Mouse (Mus musculus): ENCODE measurements at regions not wholly inside any gene's neighbourhood (a gene's known extent, or its start where the extent isn't known, plus 50 kb on each side); places are given as distances from the start of the nearest gene placed in this dataset.
A peak's percentile ranks its signal among the peaks of the same experiment; 100 is the strongest.

DNA sequence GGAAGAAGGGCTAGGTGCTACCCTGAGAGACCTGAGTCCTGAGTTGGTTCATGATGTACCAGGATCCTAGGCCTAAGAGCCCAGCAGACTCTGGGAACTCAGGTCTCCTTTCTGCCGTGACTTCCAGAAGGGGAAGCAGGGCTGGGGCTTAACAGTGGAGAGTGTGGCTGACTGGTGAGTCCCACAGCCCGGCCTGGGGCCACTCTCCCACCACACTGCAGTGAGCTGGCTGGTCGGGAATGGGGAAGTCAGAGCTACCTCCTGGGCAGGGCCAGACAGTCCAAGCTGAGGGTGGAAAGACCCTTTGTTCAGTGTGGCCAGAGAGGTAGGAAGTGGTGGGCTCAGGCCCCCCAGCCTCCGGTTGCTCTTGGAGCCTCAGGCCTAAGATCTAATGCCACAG is 61.6 kb upstream of the Runx3 start:
- no peaks in the 10 kb centered on the region for H3K27me3 ChIP-seq (ENCODE audit: insufficient read depth, low read length)
- no peak overlapping the region for H3K9ac ChIP-seq (replicated peaks; ENCODE audit: low read length, poor library complexity, severe bottlenecking)
- DNase-seq (ENCODE audit: low spot score) = no peak
- ATAC-seq (ENCODE audit: low FRiP score) = no peak
- WGBS = 75% methylated on average over 4 of the region's 4 CpGs
- no peak overlapping the region for H3K4me2 ChIP-seq (ENCODE audit: low read depth, low read length, poor library complexity, severe bottlenecking)
- TF ChIP-seq CTCF (IDR thresholded peaks at IDR 0.05) = no peak
- H3K4me3 ChIP-seq (ENCODE audit: low read depth, low read length) = no peak overlapping the region
- no peak overlapping the region for H3K27ac ChIP-seq (ENCODE audit: low read depth, low read length)
- H3K36me3 ChIP-seq (ENCODE audit: insufficient read depth, low read length) = no peaks in the 10 kb centered on the region
- no peaks in the 10 kb centered on the region for H3K9me3 ChIP-seq (ENCODE audit: low read length)
- H3K4me1 ChIP-seq (ENCODE audit: insufficient read depth, low read length) = no peaks in the 10 kb centered on the region

DNA sequence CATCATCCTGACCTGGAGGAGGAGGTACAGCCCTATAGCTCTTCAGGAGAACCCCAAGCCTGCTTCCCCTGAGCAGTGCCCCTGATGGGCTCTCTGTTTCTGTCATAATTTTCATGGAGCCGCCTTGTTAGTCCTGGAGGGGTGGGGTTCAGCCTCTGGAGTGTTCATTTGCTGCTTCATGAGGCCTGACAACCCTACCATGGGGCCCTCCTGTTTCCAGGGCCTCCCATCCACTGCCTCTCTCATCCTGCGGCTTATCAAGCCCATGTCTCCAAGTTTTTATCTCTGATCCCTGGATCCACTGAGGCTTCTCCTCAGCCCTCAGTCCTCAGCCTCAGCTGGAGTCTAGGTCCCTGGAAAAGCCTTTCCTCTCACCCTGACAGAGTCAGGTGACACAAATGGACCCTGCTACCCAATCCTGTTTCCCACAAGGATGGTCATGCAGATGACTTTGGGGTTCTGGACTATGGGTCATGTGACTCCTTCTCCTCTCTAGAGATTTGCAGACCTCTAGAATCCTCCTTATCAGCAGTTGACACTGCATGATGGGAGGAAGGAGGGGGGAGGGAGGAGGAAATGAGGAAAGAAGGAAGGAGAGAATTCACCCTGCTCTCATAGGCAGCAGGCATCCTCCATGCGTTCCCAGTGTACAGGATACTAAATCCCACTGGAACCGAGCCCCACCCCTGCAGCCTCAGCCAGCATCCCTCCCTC is 59.3 kb upstream of the Runx3 start:
- Histone ChIP-seq H3K4me1 (ENCODE audit: insufficient read depth, low read length) (no peaks in the 10 kb centered on the region), H3K9ac (replicated peaks; ENCODE audit: low read length, poor library complexity, severe bottlenecking) (no peak overlapping the region), H3K4me3 (ENCODE audit: low read depth, low read length) (no peak overlapping the region), H3K9me3 (ENCODE audit: low read length) (no peaks in the 10 kb centered on the region), H3K36me3 (ENCODE audit: insufficient read depth, low read length) (no peaks in the 10 kb centered on the region), H3K27me3 (ENCODE audit: insufficient read depth, low read length) (no peaks in the 10 kb centered on the region), H3K27ac (ENCODE audit: low read depth, low read length) (no peak overlapping the region), H3K4me2 (ENCODE audit: low read depth, low read length, poor library complexity, severe bottlenecking) (no peak overlapping the region)
- ATAC-seq (ENCODE audit: low FRiP score) = no peak
- TF ChIP-seq CTCF (IDR thresholded peaks at IDR 0.05) = no peak
- 75% methylated on average over 4 of the region's 4 CpGs for WGBS
- no peak for DNase-seq (ENCODE audit: low spot score)

DNA sequence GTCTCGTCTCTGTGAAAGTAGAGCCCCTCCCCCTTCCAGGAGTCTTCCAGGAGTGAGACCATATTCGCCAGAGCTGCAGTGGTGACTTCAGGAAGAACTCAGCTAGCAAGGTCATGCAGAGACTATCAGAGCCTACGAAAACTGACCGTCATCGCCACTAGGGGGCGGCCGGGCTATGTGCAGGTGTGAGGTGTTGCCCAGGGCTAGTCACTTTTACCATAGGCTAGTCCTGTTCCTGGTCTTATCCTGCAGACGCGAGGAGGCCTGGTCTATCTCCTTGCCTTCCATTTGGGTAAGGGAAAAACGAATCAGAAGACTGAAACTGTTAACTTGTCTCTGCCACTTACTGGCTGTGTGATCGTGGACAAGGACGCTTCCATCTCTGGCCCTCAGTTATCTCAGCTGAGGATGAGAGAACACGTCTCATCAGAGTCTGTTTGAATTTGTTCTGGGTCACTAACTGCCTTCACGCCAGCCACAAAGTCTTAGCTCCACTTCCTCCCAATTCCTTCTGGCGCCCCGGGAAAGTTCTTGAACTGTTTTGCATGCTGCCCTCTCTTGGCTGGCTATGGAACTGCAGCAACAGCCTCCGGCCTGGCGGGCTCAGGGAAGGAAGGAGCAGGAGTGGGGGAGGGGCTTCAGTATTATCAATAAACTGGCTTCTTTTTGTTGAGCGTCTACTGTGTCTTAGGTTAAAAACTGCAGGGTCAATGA is 53.5 kb upstream of the Runx3 start:
- peak; percentile 85 for TF ChIP-seq CTCF (IDR thresholded peaks at IDR 0.05)
- Histone ChIP-seq H3K4me2 (ENCODE audit: low read depth, low read length, poor library complexity, severe bottlenecking) (no peak overlapping the region), H3K4me1 (ENCODE audit: insufficient read depth, low read length) (no peaks in the 10 kb centered on the region), H3K9ac (replicated peaks; ENCODE audit: low read length, poor library complexity, severe bottlenecking) (no peak overlapping the region), H3K4me3 (ENCODE audit: low read depth, low read length) (no peak overlapping the region), H3K36me3 (ENCODE audit: insufficient read depth, low read length) (no peaks in the 10 kb centered on the region), H3K27me3 (ENCODE audit: insufficient read depth, low read length) (no peaks in the 10 kb centered on the region), H3K27ac (ENCODE audit: low read depth, low read length) (no peak overlapping the region), H3K9me3 (ENCODE audit: low read length) (no peaks in the 10 kb centered on the region)
- WGBS = 8% methylated on average over 19 of the region's 19 CpGs
- ATAC-seq (ENCODE audit: low FRiP score) (no peak), DNase-seq (ENCODE audit: low spot score) (peak; percentile 80)

DNA sequence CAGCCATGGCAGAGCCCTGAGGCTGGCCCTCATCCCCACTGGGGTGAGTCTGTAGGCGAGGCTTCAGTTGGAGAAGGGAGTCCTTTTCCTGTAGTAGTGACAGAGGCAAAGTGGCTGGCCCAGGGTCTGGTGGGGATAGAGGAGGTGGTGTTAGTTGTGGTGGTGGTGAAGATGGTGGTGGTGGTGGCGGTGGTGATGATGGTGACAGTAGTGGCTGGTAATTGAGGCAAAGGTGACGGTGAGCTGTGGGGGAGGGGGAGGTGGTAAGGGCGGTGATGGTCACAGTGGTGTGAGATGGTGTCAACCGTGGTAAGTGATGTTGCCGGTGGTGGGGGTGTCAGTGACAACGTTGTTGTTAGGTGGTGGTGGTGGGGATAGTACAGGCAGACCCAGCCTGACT is 52.6 kb upstream of the Runx3 start:
- Histone ChIP-seq H3K4me1 (ENCODE audit: insufficient read depth, low read length) (no peaks in the 10 kb centered on the region), H3K4me3 (ENCODE audit: low read depth, low read length) (no peak overlapping the region), H3K9me3 (ENCODE audit: low read length) (no peaks in the 10 kb centered on the region), H3K4me2 (ENCODE audit: low read depth, low read length, poor library complexity, severe bottlenecking) (no peak overlapping the region), H3K27ac (ENCODE audit: low read depth, low read length) (no peak overlapping the region), H3K36me3 (ENCODE audit: insufficient read depth, low read length) (no peaks in the 10 kb centered on the region), H3K27me3 (ENCODE audit: insufficient read depth, low read length) (no peaks in the 10 kb centered on the region), H3K9ac (replicated peaks; ENCODE audit: low read length, poor library complexity, severe bottlenecking) (no peak overlapping the region)
- no peak for DNase-seq (ENCODE audit: low spot score)
- ATAC-seq (ENCODE audit: low FRiP score) = no peak
- TF ChIP-seq CTCF (IDR thresholded peaks at IDR 0.05) = no peak
- WGBS = 90% methylated on average over 7 of the region's 7 CpGs

DNA sequence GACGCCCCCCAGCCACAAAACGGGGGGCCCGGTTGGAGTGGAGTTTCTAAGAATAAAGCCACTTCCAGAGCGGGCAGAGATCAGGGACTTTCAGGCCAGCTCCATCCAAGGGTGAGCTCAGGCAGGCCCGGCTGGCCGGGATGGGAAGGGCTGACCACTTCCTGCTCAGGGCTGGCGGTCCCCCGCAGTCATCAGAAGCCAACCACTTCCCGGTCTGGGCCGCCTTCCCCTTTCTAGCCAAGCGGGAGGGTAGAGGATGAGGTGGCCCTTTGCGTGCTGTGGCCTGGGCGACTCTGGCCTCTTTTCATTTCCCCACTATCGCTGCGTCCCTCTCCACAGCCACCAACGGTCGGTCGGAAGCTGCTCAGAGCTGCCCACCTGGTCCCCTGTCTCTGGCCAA is 50.6 kb upstream of the Runx3 start:
- no peak for ATAC-seq (ENCODE audit: low FRiP score)
- no peaks in the 10 kb centered on the region for H3K9me3 ChIP-seq (ENCODE audit: low read length)
- WGBS = 79% methylated on average over 18 of the region's 18 CpGs

More for the DNA sequence above, 50.6 kb upstream of the Runx3 start:
- Histone ChIP-seq H3K36me3 (ENCODE audit: insufficient read depth, low read length) (no peaks in the 10 kb centered on the region), H3K27ac (ENCODE audit: low read depth, low read length) (no peak overlapping the region), H3K4me3 (ENCODE audit: low read depth, low read length) (no peak overlapping the region), H3K9ac (replicated peaks; ENCODE audit: low read length, poor library complexity, severe bottlenecking) (no peak overlapping the region), H3K27me3 (ENCODE audit: insufficient read depth, low read length) (no peaks in the 10 kb centered on the region), H3K4me1 (ENCODE audit: insufficient read depth, low read length) (no peaks in the 10 kb centered on the region), H3K4me2 (ENCODE audit: low read depth, low read length, poor library complexity, severe bottlenecking) (no peak overlapping the region)
- no peak for DNase-seq (ENCODE audit: low spot score)
- TF ChIP-seq CTCF (IDR thresholded peaks at IDR 0.05) = no peak
